Mouse (Mus musculus) B cell, adult 2 months (primary cell): ENCODE data around the gene 9930104L06Rik.
"Not testable (repeated sequence)": the region's sequence is repeated elsewhere in the genome, so short reads cannot be mapped to it uniquely, and the experiment has no call there.

Source experiments
- DNase-seq, 2 experiments: peaks; one replicate each; pipeline ENCODE4 v3.0.0; 2022

9930104L06Rik gene

DNA sequence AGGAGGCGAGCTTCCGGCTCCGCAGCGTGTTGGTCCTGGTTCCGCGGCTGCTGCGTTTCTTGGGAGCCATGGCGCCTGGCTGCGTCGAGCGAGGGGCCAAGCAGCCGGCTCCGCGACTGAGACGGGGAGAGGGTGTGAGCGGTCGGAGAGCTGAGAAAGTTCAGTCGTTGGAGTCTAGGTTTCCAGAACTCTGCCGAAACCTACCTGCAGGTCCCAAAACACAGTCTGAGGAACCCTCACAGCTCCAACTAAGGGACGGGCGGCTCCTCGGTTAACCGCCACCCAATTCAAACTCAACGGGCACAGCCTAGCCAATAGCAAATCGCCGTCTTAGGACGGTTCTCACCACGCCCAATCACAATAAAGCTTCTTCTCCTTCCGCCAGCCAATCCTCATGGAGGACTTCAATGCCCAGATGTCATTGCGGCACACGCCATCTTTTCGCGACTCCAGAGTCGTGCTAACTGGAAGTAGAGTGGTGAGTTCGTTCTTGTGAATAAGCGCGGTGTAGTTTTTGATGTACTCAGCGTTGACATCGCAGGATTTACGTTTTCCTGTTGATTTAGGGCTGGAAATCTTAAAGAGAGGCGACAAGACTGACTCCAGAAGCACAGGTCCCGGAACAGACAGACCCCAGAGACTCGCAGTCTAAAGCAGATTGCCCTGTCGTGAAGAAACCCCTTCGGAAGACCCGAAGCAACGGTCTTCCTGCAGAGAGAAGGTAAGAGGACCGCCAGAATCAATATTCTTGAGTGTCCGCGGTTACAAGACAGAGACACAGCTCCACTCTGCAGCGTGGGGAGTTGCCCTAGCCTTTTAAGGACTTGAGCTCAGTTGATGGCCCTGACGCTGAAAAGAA is at the start of gene 9930104L06Rik:
Gene 9930104L06Rik, plus strand, starts transcription at position 436 of the 859 bp plus-strand sequence.
- DNase-seq, result peak; percentile 91 to 93

DNA sequence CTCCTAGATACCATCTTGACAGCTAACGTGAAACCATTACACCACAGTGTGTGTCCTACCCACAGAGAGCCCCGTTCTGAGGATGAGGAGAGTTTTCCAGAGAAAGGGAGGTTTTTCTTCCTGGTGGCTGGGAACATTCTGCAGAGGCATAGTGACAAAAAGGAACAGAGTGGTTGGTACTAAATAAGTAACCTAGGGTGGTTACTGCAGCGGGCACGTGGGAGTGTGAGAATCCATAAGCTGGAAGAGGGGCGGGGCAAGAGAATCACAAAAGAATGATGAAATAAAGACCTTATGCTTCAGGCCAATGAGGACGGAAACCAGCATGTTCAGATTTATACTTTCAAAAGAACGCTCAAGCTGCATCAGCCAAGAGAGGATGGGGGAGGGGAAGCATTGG is 48.1 kb upstream of the 9930104L06Rik start:
- no peak for DNase-seq

DNA sequence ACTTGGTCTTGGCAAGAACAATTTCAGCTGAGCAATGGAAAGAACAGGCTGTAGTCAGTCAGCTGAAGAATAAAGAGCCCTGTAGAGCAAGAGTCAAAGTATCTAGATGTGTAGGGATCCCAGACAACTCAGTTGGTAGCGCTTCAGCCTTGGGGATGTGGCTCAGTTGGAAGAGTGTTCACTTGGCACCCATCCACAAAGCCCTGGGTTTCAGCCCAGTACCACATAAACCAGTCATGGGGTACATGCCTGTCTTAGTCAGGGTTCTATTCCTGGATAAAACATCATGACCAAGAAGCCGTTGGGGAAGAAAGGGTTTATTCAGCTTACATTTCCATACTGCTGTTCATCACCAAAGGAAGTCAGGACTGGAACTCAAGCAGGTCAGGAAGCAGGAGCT is 46.9 kb upstream of the 9930104L06Rik start:
- DNase-seq, result no peak

DNA sequence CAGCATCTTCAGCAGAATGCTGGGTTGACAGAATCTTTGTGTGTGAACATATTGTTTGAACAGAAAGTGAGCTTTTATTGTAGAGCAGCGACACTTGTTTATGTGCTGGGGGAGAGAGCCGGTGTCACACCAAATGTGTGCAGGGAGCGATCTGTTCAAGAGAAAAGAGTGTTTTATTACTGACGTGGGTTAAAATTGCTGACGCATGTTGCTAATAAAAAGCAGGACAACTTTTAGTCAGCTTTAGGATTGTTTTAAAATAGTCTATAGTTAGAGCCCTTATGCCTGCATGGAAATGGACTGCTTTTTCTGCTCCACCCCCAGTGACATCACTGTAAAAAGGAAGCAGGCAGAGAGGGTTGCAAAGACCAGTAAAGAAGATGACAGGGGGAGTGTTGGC is 46.0 kb upstream of the 9930104L06Rik start:
- DNase-seq, result no peak

DNA sequence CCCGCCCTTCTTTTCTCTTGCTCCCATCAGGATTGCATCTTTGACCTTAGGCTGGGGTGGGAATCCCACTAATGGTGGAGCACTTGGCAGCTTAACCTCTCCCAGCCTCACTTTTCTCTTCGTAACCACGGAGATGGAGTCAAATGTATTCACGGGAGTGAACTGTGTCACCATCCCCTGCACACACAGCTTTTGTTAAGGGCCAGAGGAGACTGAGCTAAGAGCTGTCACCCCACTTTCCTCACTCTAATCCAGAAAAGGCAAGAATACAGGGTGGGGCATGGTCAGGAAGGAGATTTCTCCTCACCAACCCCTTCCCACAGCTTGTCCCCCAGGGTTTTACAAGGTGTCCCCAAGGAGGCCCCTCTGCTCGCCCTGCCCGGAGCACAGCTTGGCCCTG is 43.1 kb upstream of the 9930104L06Rik start:
- DNase-seq, result no peak

DNA sequence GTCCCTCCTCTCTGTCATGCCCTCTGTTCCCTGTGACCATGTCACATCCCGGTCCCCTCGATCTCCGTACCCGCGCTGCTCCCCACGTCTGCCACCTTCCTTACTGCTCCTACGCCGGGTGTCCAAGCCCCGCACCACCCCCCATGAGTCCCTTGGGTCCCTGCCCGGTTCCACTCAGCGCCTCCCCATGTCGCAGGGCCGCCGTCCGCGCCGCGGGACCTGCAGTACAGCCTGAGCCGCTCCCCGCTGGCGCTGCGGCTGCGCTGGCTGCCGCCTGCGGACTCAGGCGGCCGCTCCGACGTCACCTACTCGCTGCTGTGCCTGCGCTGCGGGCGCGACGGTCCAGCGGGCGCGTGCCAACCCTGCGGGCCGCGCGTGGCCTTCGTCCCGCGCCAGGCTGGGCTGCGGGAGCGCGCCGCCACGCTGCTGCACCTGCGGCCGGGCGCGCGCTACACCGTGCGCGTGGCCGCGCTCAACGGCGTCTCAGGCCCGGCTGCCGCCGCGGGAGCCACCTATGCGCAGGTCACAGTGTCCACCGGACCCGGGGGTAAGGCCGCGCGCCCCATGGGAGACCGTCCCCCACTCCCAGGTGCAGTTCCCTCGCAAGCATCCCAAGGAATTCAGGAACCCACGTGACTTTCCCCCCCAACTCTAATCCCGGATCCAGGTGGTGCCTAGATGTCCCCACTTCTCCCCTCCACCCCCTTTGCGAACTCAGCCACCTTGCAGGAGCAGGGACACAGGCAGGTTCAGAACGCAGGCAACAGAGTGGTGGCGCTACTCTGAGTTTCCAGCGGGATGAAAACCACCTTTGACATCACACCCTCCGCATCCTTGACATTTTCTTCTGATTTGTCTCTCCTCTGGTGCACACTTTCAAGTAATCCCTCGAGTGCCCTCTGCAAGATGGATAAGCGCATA is 42.1 kb upstream of the 9930104L06Rik start:
- DNase-seq, result no peak

DNA sequence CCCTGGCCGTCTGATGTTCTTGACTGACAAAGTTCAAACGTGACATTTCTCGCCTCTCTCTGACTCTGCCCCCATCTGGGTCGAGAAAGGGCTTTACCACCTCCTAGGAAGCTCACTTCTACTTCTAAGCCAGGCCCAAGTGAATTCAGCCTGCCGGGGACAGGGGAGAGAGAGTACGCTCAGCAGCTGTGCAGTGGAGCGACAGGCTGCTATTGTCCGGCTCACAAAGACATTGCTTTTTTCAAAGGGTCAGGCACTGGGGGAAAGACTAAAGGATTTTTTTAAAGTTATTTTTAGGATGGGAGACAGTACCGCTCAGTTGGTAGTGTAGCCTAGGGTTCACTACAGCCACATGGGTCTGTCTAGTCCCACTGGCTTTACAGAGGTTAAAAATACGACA is 38.4 kb upstream of the 9930104L06Rik start:
- DNase-seq, result no peak

DNA sequence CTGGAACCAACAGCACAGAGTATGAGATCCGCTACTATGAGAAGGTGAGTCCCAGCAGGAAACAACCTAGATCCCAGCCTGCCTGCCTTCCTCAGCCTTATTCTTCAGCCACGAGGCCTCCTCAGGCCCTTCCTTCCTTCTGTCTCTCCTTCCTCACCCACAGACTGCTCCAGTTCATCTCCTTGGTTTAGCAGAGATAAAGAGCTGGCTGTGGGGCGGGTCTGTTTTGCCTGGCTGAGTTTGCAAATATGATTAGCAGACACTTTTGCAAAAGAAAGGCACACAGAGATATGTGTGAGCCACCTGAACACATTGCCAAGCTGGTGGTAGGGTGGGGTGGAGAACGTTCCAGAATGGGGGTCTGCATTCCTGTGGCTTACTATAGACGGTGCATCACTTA is 36.9 kb upstream of the 9930104L06Rik start:
- DNase-seq, result no peak

DNA sequence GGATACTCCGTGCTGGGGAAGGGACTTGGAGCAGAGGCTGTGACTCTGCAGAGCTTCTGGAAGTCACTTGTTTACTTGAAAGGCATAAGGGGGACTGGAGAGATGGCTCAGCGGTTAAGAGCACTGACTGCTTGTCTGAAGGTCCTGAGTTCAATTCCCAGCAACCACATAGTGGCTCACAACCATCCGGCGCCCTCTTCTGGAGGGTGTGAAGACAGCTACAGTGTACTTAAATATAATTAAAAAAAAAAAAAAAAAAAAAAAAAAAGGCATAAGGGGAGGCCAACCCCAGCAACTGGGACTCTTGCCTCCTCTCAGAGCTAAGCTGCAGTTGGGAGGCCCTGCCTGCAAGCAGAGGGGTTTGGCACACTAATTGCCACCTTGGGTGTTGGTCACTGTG is 31.4 kb upstream of the 9930104L06Rik start:
- peak; percentile 8 to 15 for DNase-seq

DNA sequence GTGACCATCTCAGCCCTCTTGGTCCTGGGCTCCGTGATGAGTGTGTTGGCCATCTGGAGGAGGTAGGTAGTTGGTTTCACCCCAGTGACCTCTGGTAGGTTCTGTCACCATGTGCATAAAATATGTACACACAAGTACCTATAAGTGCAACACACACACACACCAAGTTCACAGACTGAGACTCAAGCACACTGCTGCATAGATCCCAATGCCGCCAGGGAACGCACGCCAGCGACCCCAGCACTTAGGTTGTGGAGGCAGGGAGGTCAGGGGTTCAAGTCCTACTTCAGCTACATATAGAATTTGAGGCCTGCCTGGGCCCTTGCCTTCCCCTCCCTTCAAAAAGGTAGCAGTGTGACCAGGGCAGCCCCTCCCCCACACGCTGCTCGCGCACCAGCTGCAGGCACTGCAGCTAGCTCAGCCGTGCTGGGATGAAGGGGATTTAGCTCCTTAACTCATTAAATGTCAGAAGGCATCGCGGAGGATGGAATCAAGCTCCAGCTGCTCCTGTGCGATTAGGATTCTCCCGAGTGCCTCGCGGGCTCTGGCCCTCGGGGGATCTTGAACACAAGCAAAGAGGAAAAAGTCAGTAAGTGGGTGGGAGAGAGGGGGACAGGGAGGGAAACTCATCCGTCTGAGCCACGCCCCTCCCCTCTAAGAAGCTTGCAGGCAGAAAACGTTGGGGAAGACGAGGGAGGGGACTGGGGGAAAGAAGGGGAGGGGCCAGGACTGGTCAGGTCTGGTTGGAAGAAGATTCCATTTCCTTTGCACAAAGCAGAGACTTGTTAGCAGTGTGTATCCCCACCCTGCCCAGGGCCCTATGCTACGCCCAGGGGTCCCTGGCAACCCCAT is 30.7 kb upstream of the 9930104L06Rik start:
- no peak for DNase-seq

DNA sequence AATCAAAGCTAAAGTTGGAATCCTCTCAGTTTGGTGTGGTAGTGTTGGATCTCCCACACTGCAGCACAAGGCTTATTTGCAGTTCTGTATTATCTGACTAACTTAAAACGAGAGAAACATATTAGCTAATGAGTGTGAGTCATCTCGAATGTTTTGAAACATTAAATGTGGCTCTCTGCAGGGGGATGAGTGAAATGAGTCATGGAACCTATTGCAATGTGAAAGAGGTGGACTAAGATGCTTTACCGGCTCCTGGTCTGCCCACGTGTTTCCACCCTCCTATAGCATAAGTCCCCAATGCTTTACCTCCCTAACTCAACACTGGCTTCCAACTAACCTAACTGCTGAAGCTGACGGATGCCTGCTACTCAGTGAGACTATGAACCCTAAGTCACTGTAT is 8.7 kb upstream of the 9930104L06Rik start:
- no peak for DNase-seq

DNA sequence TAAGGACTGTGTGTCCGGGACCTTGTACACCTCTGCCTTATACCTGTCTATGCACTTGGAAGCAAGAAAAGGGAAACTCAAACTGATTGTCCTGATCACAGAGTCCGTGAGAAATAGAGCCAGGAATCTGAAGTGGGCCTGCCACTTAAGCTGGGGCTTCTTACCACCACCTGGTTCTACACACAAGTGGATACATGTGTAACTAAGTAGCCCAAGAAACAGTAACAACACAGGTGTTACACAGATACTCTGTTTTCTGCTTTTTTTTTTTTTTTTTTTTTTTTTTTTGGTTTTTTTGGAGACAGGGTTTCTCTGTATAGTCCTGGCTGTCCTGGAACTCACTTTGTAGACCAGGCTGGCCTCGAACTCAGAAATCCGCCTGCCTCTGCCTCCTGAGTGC is 2.4 kb downstream of the 9930104L06Rik start, which contains the start of gene Cdca8:
Gene Cdca8, minus strand, starts transcription at position 101 of the 400 bp plus-strand sequence.
- not testable (repeated sequence) for DNase-seq

DNA sequence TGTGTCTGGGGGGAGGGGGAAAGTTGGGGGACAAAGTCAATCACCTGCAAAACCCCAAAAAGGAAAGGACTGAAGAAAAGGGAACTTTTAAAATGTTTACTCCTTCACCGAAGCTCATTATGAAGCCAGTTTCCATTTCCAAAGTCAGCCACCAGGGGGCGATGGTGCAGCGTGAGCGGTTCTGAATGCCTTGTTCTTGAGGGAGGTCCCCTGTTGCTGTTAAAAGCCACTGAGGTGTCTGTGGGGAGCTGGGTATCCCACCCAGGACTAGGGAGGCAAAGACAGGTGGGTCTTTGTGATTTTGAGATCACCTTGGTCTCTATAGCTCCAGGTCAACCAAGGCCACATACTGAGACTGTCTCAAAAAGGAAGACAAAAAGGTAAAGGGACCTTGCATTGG is 6.2 kb downstream of the 9930104L06Rik start:
- peak; percentile 91 to 92 for DNase-seq

DNA sequence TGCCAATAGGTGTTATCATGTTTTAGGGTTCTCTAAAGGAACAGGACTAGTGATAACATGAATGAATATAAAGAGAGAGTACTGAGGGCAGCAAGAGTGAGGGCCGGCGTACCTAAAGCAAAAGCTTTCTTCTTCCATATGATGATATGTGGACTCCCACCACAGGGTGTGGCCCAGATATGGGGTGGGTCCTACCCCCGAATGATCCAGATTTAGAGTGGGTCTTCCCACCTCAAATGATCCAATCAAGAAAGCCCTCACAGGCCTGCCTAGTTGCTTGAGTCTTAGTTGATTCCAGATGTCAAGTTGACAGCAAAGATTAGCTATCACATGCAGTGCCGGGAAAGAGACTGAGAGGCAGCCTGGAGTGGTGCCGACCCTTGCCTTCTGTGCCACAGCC is 6.9 kb downstream of the 9930104L06Rik start:
- DNase-seq, result no peak

DNA sequence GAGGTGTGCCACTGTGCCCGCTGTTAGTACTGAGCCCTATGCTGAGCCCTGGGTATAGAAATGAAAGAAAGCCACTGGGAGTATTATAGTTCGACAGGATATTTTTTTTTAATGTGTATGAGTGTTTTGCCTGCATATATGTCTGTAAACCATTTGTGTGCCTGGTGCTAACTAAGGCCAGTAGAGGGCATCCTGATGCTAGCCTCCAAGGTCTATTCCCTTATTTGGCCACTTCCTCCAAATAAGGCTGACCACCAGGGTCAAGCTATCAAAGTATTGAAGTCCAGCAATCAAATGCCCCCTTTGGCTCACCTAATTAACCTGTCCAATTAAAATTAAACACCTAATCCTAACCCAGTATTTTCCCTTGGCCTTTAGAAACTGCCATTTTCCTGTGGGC is 8.1 kb downstream of the 9930104L06Rik start:
- no peak for DNase-seq

DNA sequence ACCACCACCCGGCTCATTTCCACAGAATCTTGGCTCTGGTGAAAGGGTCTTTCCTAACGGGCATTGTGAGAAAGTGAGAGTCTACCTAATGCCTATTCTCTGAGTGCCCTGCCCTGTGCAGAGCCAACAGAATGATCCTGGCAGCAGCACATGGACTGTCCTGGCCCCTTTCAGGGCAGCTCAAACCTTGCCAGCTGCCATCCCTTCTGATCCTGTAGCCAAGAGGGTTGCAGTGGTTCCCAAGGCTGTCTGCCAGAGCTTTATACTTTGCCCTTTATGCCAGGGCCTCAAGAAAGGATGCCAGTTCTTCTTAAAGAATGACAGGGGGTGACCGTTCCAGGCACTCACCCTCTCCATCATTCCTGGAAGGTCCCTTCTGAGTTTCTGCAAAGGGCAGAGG is 12.6 kb downstream of the 9930104L06Rik start:
- DNase-seq, result no peak

DNA sequence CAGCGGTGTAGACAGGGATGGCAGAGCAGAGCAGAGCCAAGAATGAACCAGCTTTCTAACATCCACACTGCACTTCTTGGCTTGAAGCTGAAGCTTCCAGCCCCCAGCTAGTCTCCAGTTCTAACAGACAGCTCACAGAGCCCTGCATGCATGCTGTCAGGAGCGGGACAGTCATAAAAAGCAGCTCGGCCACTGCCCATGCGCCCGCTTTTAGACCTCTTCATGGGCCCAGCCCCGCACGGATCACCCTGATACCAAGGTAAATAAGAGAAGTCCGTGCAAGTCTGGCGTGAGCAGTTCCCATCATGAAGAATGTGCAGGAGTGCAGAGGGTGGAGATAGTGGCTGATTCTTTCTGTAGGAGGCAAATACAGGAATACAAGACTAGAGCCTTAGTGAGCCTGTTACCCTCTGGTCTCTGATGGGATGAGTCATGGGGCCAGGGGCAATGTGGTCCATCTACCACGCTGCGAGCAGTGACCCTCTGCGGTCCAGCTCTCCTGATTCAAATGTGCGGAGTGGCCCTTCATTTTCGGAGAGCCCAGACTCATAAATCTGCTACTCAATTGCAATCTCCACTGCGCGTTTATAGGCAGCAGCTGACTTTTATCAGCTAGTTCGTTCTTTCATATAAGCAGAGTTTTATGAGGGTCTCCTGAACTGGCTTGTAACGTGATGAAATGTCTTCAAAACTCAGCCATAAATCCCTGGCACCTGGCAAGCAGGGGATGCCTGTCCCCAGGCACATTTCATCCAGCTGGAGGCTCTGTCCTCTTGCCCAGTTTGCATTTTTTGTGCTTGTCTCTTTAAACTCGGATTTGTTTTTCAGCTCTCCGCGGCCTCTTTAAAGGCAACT is 13.6 kb downstream of the 9930104L06Rik start:
- no peak for DNase-seq

DNA sequence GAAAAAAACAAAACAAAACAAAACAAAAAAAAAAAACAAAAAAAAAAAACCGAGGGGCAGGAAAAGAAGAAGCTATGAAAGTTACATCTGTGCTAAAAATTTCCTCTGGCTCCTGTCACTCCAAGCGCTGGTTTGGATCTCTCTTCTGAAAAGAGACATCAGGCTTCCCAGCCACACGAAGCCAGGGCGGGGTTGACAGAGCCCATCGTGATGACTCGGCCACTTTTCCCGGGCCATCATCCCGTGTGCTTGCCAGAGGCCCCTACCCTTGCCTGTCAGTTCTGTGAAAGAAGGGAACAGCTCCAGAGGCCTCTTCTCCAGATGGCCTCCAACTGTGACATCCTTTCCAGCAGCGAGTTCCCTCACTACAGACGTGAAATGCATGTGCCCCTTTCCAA is 14.2 kb downstream of the 9930104L06Rik start:
- DNase-seq, result no peak

DNA sequence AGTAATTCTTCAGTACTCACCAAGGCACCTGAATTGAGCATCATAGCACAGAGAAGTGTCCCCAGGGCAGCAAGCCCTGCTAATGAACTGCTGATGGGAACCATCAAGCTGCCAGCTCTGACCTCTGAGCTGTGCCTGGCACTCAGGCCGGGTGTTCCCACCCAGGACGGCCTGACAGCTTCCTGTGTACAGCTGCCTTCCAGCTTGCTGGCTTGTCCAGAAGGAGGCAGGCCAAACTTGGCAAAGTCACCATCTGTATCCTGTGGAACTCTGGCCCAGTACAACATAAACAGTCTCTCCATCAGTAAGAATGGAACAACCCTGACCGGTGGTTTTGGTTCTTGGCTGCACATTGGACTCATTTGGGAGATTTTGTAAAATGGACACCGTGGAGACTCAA is 16.7 kb downstream of the 9930104L06Rik start:
- no peak for DNase-seq

DNA sequence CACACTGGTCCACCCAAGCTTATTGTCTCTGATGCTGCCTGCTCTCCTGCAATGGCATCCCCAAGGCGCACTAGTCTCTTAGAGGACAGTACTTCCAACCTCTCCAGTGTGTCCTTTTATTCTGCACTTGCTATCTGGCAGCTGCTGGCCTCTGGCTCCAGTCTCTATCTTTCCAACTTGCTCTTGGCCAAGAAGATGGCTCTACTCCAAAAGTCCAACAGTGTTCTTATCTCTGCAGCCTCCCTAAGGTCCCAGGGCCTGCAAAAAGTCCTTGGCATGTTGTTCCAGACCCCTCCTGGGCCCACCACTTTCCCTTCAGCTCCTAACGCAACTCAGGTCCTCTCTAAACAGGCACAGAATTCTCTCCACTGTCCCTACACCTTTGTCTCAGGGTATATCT is 20.4 kb downstream of the 9930104L06Rik start:
- DNase-seq, result no peak

DNA sequence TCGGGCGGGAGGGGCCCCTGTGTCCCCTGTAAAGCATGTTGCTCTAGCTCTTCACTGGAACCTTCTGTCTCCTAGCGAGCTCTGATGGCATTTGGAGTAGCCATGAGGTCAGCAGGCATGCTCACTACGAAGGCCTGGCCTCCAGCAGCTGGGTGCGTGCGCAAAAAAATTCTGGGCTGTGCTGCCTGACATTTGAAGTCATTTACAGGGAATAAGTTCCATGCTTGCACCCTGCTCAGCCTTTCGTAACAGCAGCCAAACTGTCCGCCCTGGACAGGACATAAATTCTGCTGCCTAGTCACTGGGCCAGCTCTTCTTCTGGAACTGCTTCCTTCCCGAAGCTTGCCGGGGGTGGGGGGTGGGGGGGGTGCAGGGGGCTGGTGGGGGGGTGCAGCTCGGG is 22.2 kb downstream of the 9930104L06Rik start:
- no peak for DNase-seq

DNA sequence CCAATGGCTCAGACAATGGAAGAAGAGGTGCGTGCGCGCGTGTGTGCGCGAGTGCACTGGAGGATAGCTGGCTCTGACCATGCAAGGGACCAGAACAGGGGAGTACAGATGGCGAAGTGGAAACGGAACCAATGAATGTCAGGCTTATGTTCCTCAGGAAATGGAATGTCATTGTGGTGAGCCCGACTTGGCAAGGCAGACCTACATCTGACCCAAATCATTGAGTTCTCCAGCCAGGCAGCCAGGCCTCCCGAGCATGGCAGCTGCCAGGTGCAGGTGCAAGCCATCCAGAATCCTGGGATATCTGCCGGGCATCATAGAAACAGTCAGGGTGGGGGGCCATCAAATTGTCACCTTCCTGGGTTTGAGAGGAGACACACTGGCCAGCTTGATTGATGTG is 24.1 kb downstream of the 9930104L06Rik start:
- no peak for DNase-seq
